Mouse (Mus musculus) forebrain, embryonic 11.5 days (tissue): ENCODE measurements around the gene Bicral. TPM values are rescaled to one million over a fixed set of nuclear protein-coding genes. Genes with fewer than 3 reads are reported as not detected.

Experiments used
- ATAC-seq: fragments of 200-750 bp; cut with Nextera tagmentation; replicated peaks from 2 replicates; pipeline ENCODE4 v1.8.0; 2017; ENCODE audit warnings: moderate TSS enrichment; ENCODE audit not compliant: low FRiP score
- DNase-seq: peaks from one replicate; pipeline ENCODE4 v3.0.0-alpha.2; 2017; ENCODE audit warnings: low spot score
- H3K27ac ChIP-seq: fragments of 300-500 bp; sonication (generic); 2 replicates; pipeline ENCODE4 v1.5.1; 2014; ENCODE audit warnings: low read depth, low read length
- H3K27me3 ChIP-seq: fragments of 300-500 bp; sonication (generic); 2 replicates; pipeline ENCODE4 v1.6.1; 2014; ENCODE audit warnings: mild to moderate bottlenecking, low read length, mixed read lengths; ENCODE audit not compliant: control insufficient read depth, insufficient read depth
- H3K36me3 ChIP-seq: fragments of 300-500 bp; sonication (generic); 2 replicates; pipeline ENCODE4 v1.6.1; 2014; ENCODE audit warnings: mild to moderate bottlenecking, low read length, moderate library complexity, mixed read lengths; ENCODE audit not compliant: control insufficient read depth, insufficient read depth
- H3K4me1 ChIP-seq: fragments of 300-500 bp; sonication (generic); replicated peaks from 2 replicates; pipeline ENCODE4 v1.6.1; 2014; ENCODE audit warnings: low read length, mixed read lengths; ENCODE audit not compliant: control insufficient read depth, insufficient read depth
- H3K4me2 ChIP-seq: fragments of 300-500 bp; sonication (generic); 2 replicates; pipeline ENCODE4 v1.6.1; 2014; ENCODE audit warnings: low read depth, mild to moderate bottlenecking, low read length, moderate library complexity, mixed read lengths; ENCODE audit not compliant: severe bottlenecking
- H3K4me3 ChIP-seq: fragments of 300-500 bp; sonication (generic); 2 replicates; pipeline ENCODE4 v1.5.1; 2014; ENCODE audit warnings: low read depth, low read length
- H3K9ac ChIP-seq: fragments of 300-500 bp; sonication (generic); 2 replicates; pipeline ENCODE4 v1.6.1; 2014; ENCODE audit warnings: low read length
- H3K9me3 ChIP-seq: fragments of 300-500 bp; sonication (generic); 2 replicates; pipeline ENCODE4 v1.6.1; 2016; ENCODE audit warnings: low read length, mixed read lengths; ENCODE audit not compliant: control insufficient read depth
- WGBS: fragments of 180-500 bp; shearing (Covaris S2); extraction: QIAGEN DNeasy Blood & Tissue Kit; methylation state at CpG from one replicate; pipeline ENCODE4 v1.1.7; 2014; 5-methylcytosine and 5-hydroxymethylcytosine counted together
- polyA plus RNA-seq: library from polyadenylated mRNA; unstranded; fragments of >200 nt; fragmentation: Nextera tagmentation; extraction: Ambion mirVana; gene quantifications from 2 replicates; pipeline ENCODE4 v1.2.1, GENCODE M21; 2014

Gene Bicral
- polyA plus RNA-seq, result 6.8 and 7.2 TPM in 2 replicates

GRCm38 (mm10) chr17:46857903-46858748, at the start of gene Bicral:
Gene Bicral, minus strand, starts transcription at chr17:46858482.
- peak within 1 kb of the TSS; percentile 100 for H3K27ac ChIP-seq
- H3K36me3 ChIP-seq, result no peaks in the 10 kb centered on the region
- no peaks in the 10 kb centered on the region for H3K9me3 ChIP-seq
- no peaks in the 10 kb centered on the region for H3K27me3 ChIP-seq
- WGBS, result 1% methylated on average over 63 of the region's 65 CpGs
- peak within 1 kb of the TSS; percentile 99 for H3K4me3 ChIP-seq
- DNase-seq (peak; percentile 92), ATAC-seq (peak; percentile 76)
- peak within 1 kb of the TSS; percentile 100 for H3K9ac ChIP-seq
- H3K4me1 ChIP-seq, result peaks cover 4% of the 10 kb centered on the region; the same call in 1 of the 2 replicates
- peak within 1 kb of the TSS; percentile 48 for H3K4me2 ChIP-seq

GRCm38 (mm10) chr17:46903876-46904490, 45.7 kb upstream of the Bicral start:
- Histone ChIP-seq H3K9me3 (no peaks in the 10 kb centered on the region), H3K4me3 (no peak overlapping the region), H3K4me1 (no peaks in the 10 kb centered on the region), H3K36me3 (no peaks in the 10 kb centered on the region), H3K27ac (no peak overlapping the region), H3K4me2 (no peak overlapping the region), H3K27me3 (no peaks in the 10 kb centered on the region), H3K9ac (no peak overlapping the region)
- peak; percentile 90 for DNase-seq
- no peak for ATAC-seq
- WGBS, result 25% methylated on average over 19 of the region's 19 CpGs

GRCm38 (mm10) chr17:46900941-46901340, 42.7 kb upstream of the Bicral start:
- Histone ChIP-seq H3K27ac (no peak overlapping the region), H3K4me2 (no peak overlapping the region), H3K27me3 (no peaks in the 10 kb centered on the region), H3K36me3 (no peaks in the 10 kb centered on the region), H3K9ac (no peak overlapping the region), H3K4me1 (no peaks in the 10 kb centered on the region), H3K9me3 (no peaks in the 10 kb centered on the region), H3K4me3 (no peak overlapping the region)
- DNase-seq (no peak), ATAC-seq (no peak)
- 50% methylated on average over 2 of the region's 2 CpGs for WGBS

- H3K27ac ChIP-seq, result no peak overlapping the region
- no peak overlapping the region for H3K4me2 ChIP-seq
- no peak overlapping the region for H3K4me3 ChIP-seq
- no peak overlapping the region for H3K9ac ChIP-seq
- WGBS, result 60% methylated on average over 13 of the region's 13 CpGs
- H3K27me3 ChIP-seq, result no peaks in the 10 kb centered on the region
- no peaks in the 10 kb centered on the region for H3K36me3 ChIP-seq
- DNase-seq (no peak), ATAC-seq (no peak)
- H3K9me3 ChIP-seq, result no peaks in the 10 kb centered on the region
- H3K4me1 ChIP-seq, result 0 out of 2 replicates have a peak, but pooled peaks cover 3% of the 10 kb centered on the region
These were observed 39.1 kb upstream of the Bicral start for GRCm38 (mm10) chr17:46897221-46897950.

- peaks cover 13% of the 10 kb centered on the region for H3K4me1 ChIP-seq
- H3K36me3 ChIP-seq, result no peaks in the 10 kb centered on the region
- WGBS, result 92% methylated on average over 9 of the region's 9 CpGs
- H3K27me3 ChIP-seq, result no peaks in the 10 kb centered on the region
- ATAC-seq (no peak), DNase-seq (no peak)
- no peak overlapping the region for H3K4me3 ChIP-seq
- no peak overlapping the region for H3K4me2 ChIP-seq
- H3K9me3 ChIP-seq, result no peaks in the 10 kb centered on the region
- no peak overlapping the region for H3K9ac ChIP-seq
- no peak overlapping the region for H3K27ac ChIP-seq
These were observed 37.1 kb upstream of the Bicral start for GRCm38 (mm10) chr17:46895426-46895825.

GRCm38 (mm10) chr17:46890843-46891594, 32.7 kb upstream of the Bicral start:
- Histone ChIP-seq H3K4me2 (peak overlapping the region; percentile 98), H3K27me3 (no peaks in the 10 kb centered on the region), H3K36me3 (no peaks in the 10 kb centered on the region), H3K4me3 (peak overlapping the region; percentile 91), H3K9me3 (no peaks in the 10 kb centered on the region), H3K9ac (peak overlapping the region; percentile 90), H3K4me1 (peaks cover 16% of the 10 kb centered on the region), H3K27ac (peak overlapping the region; percentile 48)
- peak; percentile 11 for ATAC-seq
- 2% methylated on average over 64 of the region's 64 CpGs for WGBS
- peak; percentile 73 for DNase-seq

GRCm38 (mm10) chr17:46890116-46890815, 32.0 kb upstream of the Bicral start, which contains the start of gene Tbcc:
Gene Tbcc, plus strand, starts transcription at chr17:46890684.
- Histone ChIP-seq H3K27ac (peak within 1 kb of the TSS; percentile 91), H3K9me3 (no peaks in the 10 kb centered on the region), H3K4me2 (peak within 1 kb of the TSS; percentile 98), H3K4me1 (peaks cover 16% of the 10 kb centered on the region), H3K36me3 (no peaks in the 10 kb centered on the region), H3K9ac (peak within 1 kb of the TSS; percentile 90), H3K4me3 (peak within 1 kb of the TSS; percentile 91), H3K27me3 (no peaks in the 10 kb centered on the region)
- DNase-seq (peak; percentile 99), ATAC-seq (peak; percentile 92)
- WGBS, result under 1% methylated on average over 38 of the region's 40 CpGs
